10 mouse cellular contexts compared by ENCODE assay signal in the genomic region with DNA sequence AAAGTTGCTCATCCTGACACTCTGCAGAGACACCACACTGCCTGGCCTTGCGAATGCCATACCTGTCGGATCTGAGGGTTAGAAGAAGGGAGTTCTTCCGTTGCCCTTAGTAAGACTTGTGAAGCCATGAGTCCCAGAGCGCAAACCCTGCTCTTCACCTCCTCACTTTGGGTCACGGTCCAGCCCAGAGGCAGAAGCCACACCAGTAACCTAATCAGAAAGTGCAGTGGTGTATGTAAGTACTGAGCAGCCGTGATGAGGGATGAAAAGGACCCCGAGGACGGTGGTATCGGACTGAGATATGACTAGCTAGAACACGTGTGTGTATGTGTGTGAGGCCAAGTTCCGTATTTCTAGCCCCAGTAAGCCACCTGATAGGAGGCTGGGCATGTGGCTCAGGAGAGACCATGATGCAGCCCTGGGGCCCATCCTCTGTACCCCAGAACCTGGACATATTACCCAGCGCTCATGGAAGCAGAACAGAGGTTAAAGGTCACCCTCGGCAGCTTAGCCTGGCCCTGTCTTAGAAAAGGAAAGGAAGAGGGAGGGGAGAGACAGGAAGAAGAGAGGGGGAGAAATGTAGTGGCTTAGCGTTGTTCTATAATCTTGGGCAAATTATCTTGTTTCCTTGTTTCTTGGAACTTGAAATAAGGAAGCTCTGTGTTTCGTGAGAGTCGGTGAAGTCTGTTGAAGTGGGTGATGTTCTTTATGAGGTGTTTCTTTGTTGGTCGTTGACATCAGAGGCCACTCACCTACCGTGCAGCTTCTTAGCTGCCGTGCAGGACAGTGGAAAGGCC. TPM values are rescaled to one million over a fixed set of nuclear protein-coding genes. Genes with fewer than 3 reads are reported as not detected.
DNase-seq lines count a peak whose midpoint lies in the region; ATAC-seq lines count a peak whose summit lies in the region.
"Had no signal": no experiment of that assay in that cellular context is flagged by ENCODE, and none has a peak within 500 bp of the region (broad histone marks: within the 10 kb centered on the region; RNA-seq: fewer than 3 reads in every experiment).

No protein-coding gene starts in this region.

- peak; percentile 8 for DNase-seq in kidney, adult 9 months
- no peak for DNase-seq in kidney, adult 18-20 months
- peak; percentile 93 for DNase-seq in MEL-GATA-1-ER (ENCODE audit: extremely low read depth, low read depth)
- DNase-seq in embryonic facial prominence, embryonic 10.5 days (ENCODE audit: low spot score): no peak
- no peak for DNase-seq in adrenal gland, postnatal 25 days
- no peak for DNase-seq in gastrocnemius, postnatal 14 days
- DNase-seq: adrenal gland, postnatal 10 days; cerebellum, adult 8-10 months had no signal

- peaks cover 46% of the 10 kb centered on the region for H3K4me1 ChIP-seq in embryonic facial prominence, embryonic 10.5 days
- peaks cover 64% of the 10 kb centered on the region for H3K4me1 ChIP-seq in liver, embryonic 15.5 days (replicated peaks)

- H3K27me3 ChIP-seq in embryonic facial prominence, embryonic 10.5 days (replicated peaks; ENCODE audit: low read depth, poor library complexity, severe bottlenecking): no peaks in the 10 kb centered on the region
- no peaks in the 10 kb centered on the region for H3K27me3 ChIP-seq in liver, embryonic 15.5 days
- H3K27me3 ChIP-seq: neural tube, embryonic 13.5 days had no signal

- peak overlapping the region; percentile 71 for H3K27ac ChIP-seq in embryonic facial prominence, embryonic 10.5 days (replicated peaks)
- H3K27ac ChIP-seq in liver, embryonic 15.5 days (replicated peaks): peak overlapping the region; percentile 99
- H3K27ac ChIP-seq: neural tube, embryonic 13.5 days had no signal

- WGBS in embryonic facial prominence, embryonic 10.5 days: 73% methylated on average over 19 of the region's 19 CpGs
- WGBS in liver, embryonic 15.5 days (ENCODE audit: insufficient replicate concordance): 41% methylated on average over 19 of the region's 19 CpGs

- peak overlapping the region; percentile 74 for H3K4me2 ChIP-seq in liver, embryonic 15.5 days
- H3K4me2 ChIP-seq: neural tube, embryonic 13.5 days had no signal

- intact Hi-C loops in gastrocnemius, postnatal 14 days (cut with DNase I; ENCODE audit: low total_unique reads): no loop called here

- no peaks in the 10 kb centered on the region for H3K9me3 ChIP-seq in embryonic facial prominence, embryonic 10.5 days
- H3K9me3 ChIP-seq in liver, embryonic 15.5 days (replicated peaks): no peaks in the 10 kb centered on the region
- H3K9me3 ChIP-seq: neural tube, embryonic 13.5 days had no signal

- ATAC-seq in liver, embryonic 15.5 days (ENCODE audit: insufficient read depth): peak; percentile 46

- no peak overlapping the region for H3K4me3 ChIP-seq in embryonic facial prominence, embryonic 10.5 days
- H3K4me3 ChIP-seq in liver, embryonic 15.5 days (replicated peaks): peak overlapping the region; percentile 43
- H3K4me3 ChIP-seq: neural tube, embryonic 13.5 days had no signal

- H3K36me3 ChIP-seq in embryonic facial prominence, embryonic 10.5 days (replicated peaks): peaks cover 63% of the 10 kb centered on the region
- H3K36me3 ChIP-seq in liver, embryonic 15.5 days (replicated peaks): peaks cover 25% of the 10 kb centered on the region

- peak overlapping the region; percentile 54 for H3K9ac ChIP-seq in liver, embryonic 15.5 days
- H3K9ac ChIP-seq: neural tube, embryonic 13.5 days had no signal

RNA-seq across cellular contexts. Expression of a gene that starts 43.5 kb away (rescaled TPM):
- 2.6 and 3.1 TPM in 2 replicates for polyA plus RNA-seq in embryonic facial prominence, embryonic 10.5 days (2016; fragmentation: Nextera tagmentation; extraction: Ambion mirVana)
- polyA plus RNA-seq in liver, embryonic 15.5 days (2015; fragmentation: Nextera tagmentation; extraction: Ambion mirVana): 0.79 and 0.98 TPM in 2 replicates
- total RNA-seq in adrenal gland, postnatal 25 days (2021): 9.4 and 13.3 TPM in 2 replicates
- total RNA-seq in gastrocnemius, postnatal 14 days (2021): 1 to 10 TPM; 4.1 to 4.6 TPM

RNA-seq across cellular contexts. Expression of a gene that starts 55.4 kb away (rescaled TPM):
- polyA plus RNA-seq in embryonic facial prominence, embryonic 10.5 days (2016; fragmentation: Nextera tagmentation; extraction: Ambion mirVana): 9.2 and 9.8 TPM in 2 replicates
- polyA plus RNA-seq in liver, embryonic 15.5 days (2015; fragmentation: Nextera tagmentation; extraction: Ambion mirVana): 11.5 and 15.7 TPM in 2 replicates
- total RNA-seq in adrenal gland, postnatal 25 days (2021): 121 and 126 TPM in 2 replicates
- total RNA-seq in gastrocnemius, postnatal 14 days (2021): 10 to 100 TPM; 16.2 to 16.4 TPM

Comparison
In these comparisons a context has a peak if more than half of its experiments do, and no peak if none do; other contexts are left out.
1. DNase-seq: peak in kidney, adult 9 months (single experiment) and MEL-GATA-1-ER (single experiment); none in kidney, adult 18-20 months (single experiment), embryonic facial prominence, embryonic 10.5 days (single experiment), adrenal gland, postnatal 25 days (single experiment) and gastrocnemius, postnatal 14 days (single experiment).